Comparison of ENCODE assay signal across 34 mouse cellular contexts in genomic region chr2:25285551-25285950, GRCm38 (mm10). TPM values are rescaled to one million over a fixed set of nuclear protein-coding genes. Genes with fewer than 3 reads are reported as not detected.
DNase-seq lines count a peak whose midpoint lies in the region; ATAC-seq lines count a peak whose summit lies in the region.
"Had no signal": no experiment of that assay in that cellular context is flagged by ENCODE, and none has a peak within 500 bp of the region (broad histone marks: within the 10 kb centered on the region; RNA-seq: fewer than 3 reads in every experiment).

No protein-coding gene starts in this region.

- no peak for DNase-seq in limb, embryonic 10.5 days (ENCODE audit: low spot score)
- no peak for DNase-seq in embryonic facial prominence, embryonic 14.5 days (ENCODE audit: low spot score)
- peak; percentile 89 for DNase-seq in gonadal fat pad, adult 2 months (ENCODE audit: low read depth)
- DNase-seq in heart, postnatal 25 days (ENCODE audit: low spot score) = no peak
- DNase-seq in retina, embryonic 14.5 days (ENCODE audit: low spot score) = no peak
- DNase-seq: B cell, adult 2 months; cerebellum, adult 11 months; gastrocnemius, postnatal 10 days; heart, adult 11 months; heart, postnatal 10 days; kidney, adult 8-10 months; kidney, postnatal 25 days; layer of hippocampus, adult 9-11 months; liver; midbrain, embryonic 14.5 days; right cerebral cortex, adult 18-20 months; thymus, adult 18-20 months; thymus, postnatal 36 days had no signal

- H3K4me1 ChIP-seq in limb, embryonic 15.5 days = peaks cover 38% of the 10 kb centered on the region
- H3K4me1 ChIP-seq in limb, embryonic 10.5 days = peaks cover 8% of the 10 kb centered on the region
- no peaks in the 10 kb centered on the region for H3K4me1 ChIP-seq in embryonic facial prominence, embryonic 14.5 days (ENCODE audit: control insufficient read depth, insufficient read depth, low read length)
- peaks cover 21% of the 10 kb centered on the region; the same call in 1 of the 2 replicates for H3K4me1 ChIP-seq in stomach, embryonic 15.5 days

- no peak overlapping the region for H3K9ac ChIP-seq in limb, embryonic 15.5 days
- H3K9ac ChIP-seq in embryonic facial prominence, embryonic 14.5 days (ENCODE audit: low read depth, low read length) = no peak overlapping the region
- no peak overlapping the region for H3K9ac ChIP-seq in stomach, embryonic 15.5 days
- H3K9ac ChIP-seq: embryonic facial prominence, embryonic 12.5 days; forebrain, embryonic 15.5 days; heart, embryonic 12.5 days; liver, embryonic 15.5 days; neural tube, embryonic 13.5 days had no signal

- H3K36me3 ChIP-seq in limb, embryonic 15.5 days = peaks cover 53% of the 10 kb centered on the region
- peaks cover 62% of the 10 kb centered on the region for H3K36me3 ChIP-seq in limb, embryonic 10.5 days
- H3K36me3 ChIP-seq in embryonic facial prominence, embryonic 14.5 days (ENCODE audit: control insufficient read depth, insufficient read depth, low read length) = peaks cover 56% of the 10 kb centered on the region
- peaks cover 39% of the 10 kb centered on the region for H3K36me3 ChIP-seq in stomach, embryonic 15.5 days

- no peaks in the 10 kb centered on the region for H3K9me3 ChIP-seq in limb, embryonic 15.5 days
- H3K9me3 ChIP-seq in limb, embryonic 10.5 days (replicated peaks) = no peaks in the 10 kb centered on the region
- no peaks in the 10 kb centered on the region for H3K9me3 ChIP-seq in embryonic facial prominence, embryonic 14.5 days (ENCODE audit: control insufficient read depth, low read length)
- H3K9me3 ChIP-seq in stomach, embryonic 15.5 days = no peaks in the 10 kb centered on the region
- H3K9me3 ChIP-seq: embryonic facial prominence, embryonic 12.5 days; forebrain, embryonic 15.5 days; G1E; heart, embryonic 12.5 days; liver, embryonic 15.5 days; neural tube, embryonic 13.5 days had no signal

- 83% methylated on average over 2 of the region's 2 CpGs for WGBS in limb, embryonic 15.5 days
- WGBS in limb, embryonic 10.5 days = 90% methylated on average over 2 of the region's 2 CpGs
- 90% methylated on average over 2 of the region's 2 CpGs for WGBS in embryonic facial prominence, embryonic 14.5 days
- 90% methylated on average over 2 of the region's 2 CpGs for WGBS in stomach, embryonic 15.5 days

- H3K27me3 ChIP-seq in limb, embryonic 15.5 days = peaks cover 39% of the 10 kb centered on the region
- peaks cover 47% of the 10 kb centered on the region for H3K27me3 ChIP-seq in limb, embryonic 10.5 days (ENCODE audit: low read depth, poor library complexity, severe bottlenecking)
- H3K27me3 ChIP-seq in embryonic facial prominence, embryonic 14.5 days (replicated peaks; ENCODE audit: control insufficient read depth, insufficient read depth, low read length) = peaks cover 29% of the 10 kb centered on the region
- H3K27me3 ChIP-seq in stomach, embryonic 15.5 days (replicated peaks) = peaks cover 26% of the 10 kb centered on the region
- H3K27me3 ChIP-seq: Patski had no signal

- no peak overlapping the region for H3K4me2 ChIP-seq in limb, embryonic 15.5 days
- H3K4me2 ChIP-seq in embryonic facial prominence, embryonic 14.5 days (ENCODE audit: low read depth, low read length) = no peak overlapping the region
- H3K4me2 ChIP-seq in stomach, embryonic 15.5 days = no peak overlapping the region
- H3K4me2 ChIP-seq: embryonic facial prominence, embryonic 12.5 days; forebrain, embryonic 15.5 days; heart, embryonic 12.5 days; liver, embryonic 15.5 days; neural tube, embryonic 13.5 days had no signal

- H3K27ac ChIP-seq in limb, embryonic 15.5 days = 0 out of 2 replicates have a peak overlapping the region, but pooled peaks have one; percentile 38
- no peak overlapping the region for H3K27ac ChIP-seq in limb, embryonic 10.5 days
- H3K27ac ChIP-seq in embryonic facial prominence, embryonic 14.5 days (replicated peaks; ENCODE audit: low read depth, low read length) = 0 out of 2 replicates have a peak overlapping the region, but pooled peaks have one; percentile 81
- H3K27ac ChIP-seq in stomach, embryonic 15.5 days = peak overlapping the region; percentile 92
- H3K27ac ChIP-seq: forebrain, embryonic 15.5 days; liver, embryonic 15.5 days; neural tube, embryonic 13.5 days had no signal

- ATAC-seq in limb, embryonic 15.5 days (ENCODE audit: insufficient number of reproducible peaks, low FRiP score, low TSS enrichment, low read depth) = no peak
- ATAC-seq in embryonic facial prominence, embryonic 14.5 days (ENCODE audit: low read depth) = no peak
- ATAC-seq in stomach, embryonic 15.5 days (ENCODE audit: insufficient read depth, low FRiP score, low read depth) = no peak
- ATAC-seq: forebrain, embryonic 15.5 days; Patski had no signal

- H3K4me3 ChIP-seq in limb, embryonic 15.5 days = no peak overlapping the region
- no peak overlapping the region for H3K4me3 ChIP-seq in limb, embryonic 10.5 days
- H3K4me3 ChIP-seq in embryonic facial prominence, embryonic 14.5 days (ENCODE audit: low read depth, low read length) = no peak overlapping the region
- no peak overlapping the region for H3K4me3 ChIP-seq in stomach, embryonic 15.5 days (replicated peaks)
- H3K4me3 ChIP-seq: embryonic facial prominence, embryonic 12.5 days; forebrain, embryonic 15.5 days; heart, embryonic 12.5 days; liver, embryonic 15.5 days; neural tube, embryonic 13.5 days had no signal

- intact Hi-C loops in heart, postnatal 25 days (cut with DNase I) = no loop called here

RNA-seq across cellular contexts. Expression of gene Tmem210, which starts 2.4 kb away (rescaled TPM):
- not detected in 2 replicates for polyA plus RNA-seq in limb, embryonic 15.5 days (2015; fragmentation: Nextera tagmentation; extraction: Ambion mirVana)
- polyA plus RNA-seq in limb, embryonic 10.5 days (2016; fragmentation: Nextera tagmentation; extraction: Ambion mirVana) = not detected in 2 replicates
- polyA plus RNA-seq in embryonic facial prominence, embryonic 14.5 days (2014; fragmentation: Nextera tagmentation; extraction: Ambion mirVana) = not detected in 2 replicates
- 1.4 and 2.0 TPM in 2 replicates for polyA plus RNA-seq in gonadal fat pad, adult 2 months (2012; rRNA removed)
- polyA plus RNA-seq in stomach, embryonic 15.5 days (2015; fragmentation: Nextera tagmentation; extraction: Ambion mirVana) = not detected in 2 replicates
- total RNA-seq in heart, postnatal 25 days (2021) = not detected
- total RNA-seq: adrenal gland, adult 18-20 months; adrenal gland, postnatal 4 days; CH12.LX; G1E; gastrocnemius, postnatal 10 days; heart, postnatal 10 days; left cerebral cortex, adult 18-20 months; left cerebral cortex, postnatal 36 days; megakaryocyte-erythroid progenitor cell, adult 5-6 weeks had no signal
- polyA plus RNA-seq: embryonic facial prominence, embryonic 12.5 days; forebrain, embryonic 15.5 days; G1E; heart, embryonic 12.5 days; hindbrain, embryonic 11.5 days; liver, embryonic 15.5 days; midbrain, embryonic 14.5 days; neural tube, embryonic 13.5 days; Patski had no signal

RNA-seq across cellular contexts. Expression of gene Lrrc26, which starts 4.2 kb away (rescaled TPM):
- 0.61 and 0.92 TPM in 2 replicates for polyA plus RNA-seq in limb, embryonic 15.5 days (2015; fragmentation: Nextera tagmentation; extraction: Ambion mirVana)
- not detected in 2 replicates for polyA plus RNA-seq in limb, embryonic 10.5 days (2016; fragmentation: Nextera tagmentation; extraction: Ambion mirVana)
- polyA plus RNA-seq in embryonic facial prominence, embryonic 14.5 days (2014; fragmentation: Nextera tagmentation; extraction: Ambion mirVana) = 2.3 and 5.1 TPM in 2 replicates
- 5.1 and 7.0 TPM in 2 replicates for polyA plus RNA-seq in gonadal fat pad, adult 2 months (2012; rRNA removed)
- 4.4 and 6.9 TPM in 2 replicates for polyA plus RNA-seq in stomach, embryonic 15.5 days (2015; fragmentation: Nextera tagmentation; extraction: Ambion mirVana)
- total RNA-seq in heart, postnatal 25 days (2021) = not detected
- total RNA-seq: adrenal gland, adult 18-20 months; adrenal gland, postnatal 4 days; CH12.LX; G1E; heart, postnatal 10 days; left cerebral cortex, adult 18-20 months; left cerebral cortex, postnatal 36 days; megakaryocyte-erythroid progenitor cell, adult 5-6 weeks had no signal
- polyA plus RNA-seq: embryonic facial prominence, embryonic 12.5 days; forebrain, embryonic 15.5 days; G1E; heart, embryonic 12.5 days; hindbrain, embryonic 11.5 days; liver, embryonic 15.5 days; neural tube, embryonic 13.5 days; Patski had no signal

RNA-seq across cellular contexts. Expression of gene Anapc2, which starts 13.3 kb away (rescaled TPM):
- 136 and 140 TPM in 2 replicates for polyA plus RNA-seq in limb, embryonic 15.5 days (2015; fragmentation: Nextera tagmentation; extraction: Ambion mirVana)
- polyA plus RNA-seq in limb, embryonic 10.5 days (2016; fragmentation: Nextera tagmentation; extraction: Ambion mirVana) = 138 and 153 TPM in 2 replicates
- polyA plus RNA-seq in embryonic facial prominence, embryonic 14.5 days (2014; fragmentation: Nextera tagmentation; extraction: Ambion mirVana) = 104 and 113 TPM in 2 replicates
- 119 and 122 TPM in 2 replicates for polyA plus RNA-seq in gonadal fat pad, adult 2 months (2012; rRNA removed)
- 108 and 114 TPM in 2 replicates for polyA plus RNA-seq in stomach, embryonic 15.5 days (2015; fragmentation: Nextera tagmentation; extraction: Ambion mirVana)
- 10 to 100 TPM; 38.4 to 40.7 TPM for total RNA-seq in heart, postnatal 25 days (2021)

RNA-seq across cellular contexts. Expression of gene Ssna1, which starts 13.3 kb away (rescaled TPM):
- polyA plus RNA-seq in limb, embryonic 15.5 days (2015; fragmentation: Nextera tagmentation; extraction: Ambion mirVana) = 241 and 244 TPM in 2 replicates
- 235 and 243 TPM in 2 replicates for polyA plus RNA-seq in limb, embryonic 10.5 days (2016; fragmentation: Nextera tagmentation; extraction: Ambion mirVana)
- polyA plus RNA-seq in embryonic facial prominence, embryonic 14.5 days (2014; fragmentation: Nextera tagmentation; extraction: Ambion mirVana) = 227 and 240 TPM in 2 replicates
- polyA plus RNA-seq in gonadal fat pad, adult 2 months (2012; rRNA removed) = 44.6 and 56.3 TPM in 2 replicates
- polyA plus RNA-seq in stomach, embryonic 15.5 days (2015; fragmentation: Nextera tagmentation; extraction: Ambion mirVana) = 209 TPM in 2 replicates
- 10 to 100 TPM; 36.7 to 40.5 TPM for total RNA-seq in heart, postnatal 25 days (2021)

RNA-seq across cellular contexts. Expression of gene Tprn, which starts 23.1 kb away (rescaled TPM):
- polyA plus RNA-seq in limb, embryonic 15.5 days (2015; fragmentation: Nextera tagmentation; extraction: Ambion mirVana) = 8.5 and 8.6 TPM in 2 replicates
- 8.7 and 9.7 TPM in 2 replicates for polyA plus RNA-seq in limb, embryonic 10.5 days (2016; fragmentation: Nextera tagmentation; extraction: Ambion mirVana)
- 4.6 and 5.1 TPM in 2 replicates for polyA plus RNA-seq in embryonic facial prominence, embryonic 14.5 days (2014; fragmentation: Nextera tagmentation; extraction: Ambion mirVana)
- polyA plus RNA-seq in gonadal fat pad, adult 2 months (2012; rRNA removed) = 11.4 and 20.5 TPM in 2 replicates
- polyA plus RNA-seq in stomach, embryonic 15.5 days (2015; fragmentation: Nextera tagmentation; extraction: Ambion mirVana) = 16.8 and 17.7 TPM in 2 replicates
- total RNA-seq in heart, postnatal 25 days (2021) = 1 to 10 TPM; 3.6 to 6.0 TPM
